9 mouse cellular contexts compared by ENCODE assay signal in genomic region chr3:94693329-94693825, GRCm38 (mm10). TPM values are rescaled to one million over a fixed set of nuclear protein-coding genes. Genes with fewer than 3 reads are reported as not detected.
DNase-seq lines count a peak whose midpoint lies in the region; ATAC-seq and TF ChIP-seq lines count a peak whose summit lies in the region.
"Had no signal": no experiment of that assay in that cellular context is flagged by ENCODE, and none has a peak within 500 bp of the region (broad histone marks: within the 10 kb centered on the region; RNA-seq: fewer than 3 reads in every experiment).

Gene Selenbp2, plus strand, starts transcription at chr3:94693556.

- no peak for TF ChIP-seq CTCF in liver, embryonic 14.5 days (IDR thresholded peaks at IDR 0.05; ENCODE audit: low read depth)
- TF ChIP-seq CTCF in layer of hippocampus, adult 2 months (conservative IDR thresholded peaks at IDR 0.05), result no peak

- TF ChIP-seq EP300 in liver, embryonic 14.5 days (IDR thresholded peaks at IDR 0.05; ENCODE audit: low read depth), result no peak

- H3K4me2 ChIP-seq in limb, embryonic 12.5 days, result no peak within 1 kb of the TSS
- H3K4me2 ChIP-seq in liver, embryonic 14.5 days (ENCODE audit: low read depth), result no peak within 1 kb of the TSS
- peak within 1 kb of the TSS; percentile 23; the same call in 1 of the 2 replicates for H3K4me2 ChIP-seq in stomach, embryonic 15.5 days
- no peak within 1 kb of the TSS for H3K4me2 ChIP-seq in forebrain, embryonic 16.5 days (ENCODE audit: low read length)

- peak; percentile 33; the same call in 1 of the 2 replicates for ATAC-seq in limb, embryonic 12.5 days (ENCODE audit: insufficient number of reproducible peaks, insufficient read depth, low FRiP score, low TSS enrichment, low read depth)
- ATAC-seq in liver, embryonic 14.5 days (ENCODE audit: insufficient read depth), result 0 out of 2 replicates have a peak, but pooled peaks have one; percentile 12
- ATAC-seq in stomach, embryonic 15.5 days (ENCODE audit: insufficient read depth, low FRiP score, low read depth), result peak; percentile 70
- ATAC-seq in forebrain, embryonic 16.5 days, result no peak

- no peak within 1 kb of the TSS for H3K27ac ChIP-seq in limb, embryonic 12.5 days
- no peak within 1 kb of the TSS for H3K27ac ChIP-seq in limb, embryonic 10.5 days
- no peak within 1 kb of the TSS for H3K27ac ChIP-seq in liver, embryonic 14.5 days
- H3K27ac ChIP-seq in stomach, embryonic 15.5 days, result peak within 1 kb of the TSS; percentile 31; the same call in 1 of the 2 replicates
- H3K27ac ChIP-seq in forebrain, embryonic 16.5 days (ENCODE audit: low read length), result no peak within 1 kb of the TSS
- no peak within 1 kb of the TSS for H3K27ac ChIP-seq in layer of hippocampus, adult 2 months

- no peaks in the 10 kb centered on the region for H3K36me3 ChIP-seq in limb, embryonic 12.5 days
- H3K36me3 ChIP-seq in limb, embryonic 10.5 days, result no peaks in the 10 kb centered on the region
- H3K36me3 ChIP-seq in liver, embryonic 14.5 days (replicated peaks; ENCODE audit: control insufficient read depth, insufficient read depth, low read depth), result no peaks in the 10 kb centered on the region
- H3K36me3 ChIP-seq in stomach, embryonic 15.5 days, result no peaks in the 10 kb centered on the region
- no peaks in the 10 kb centered on the region for H3K36me3 ChIP-seq in forebrain, embryonic 16.5 days (ENCODE audit: control insufficient read depth, insufficient read depth)

- intact Hi-C loops in left cerebral cortex, postnatal 36 days (cut with DNase I), result no loop called here

- H3K4me3 ChIP-seq in limb, embryonic 12.5 days (replicated peaks), result no peak within 1 kb of the TSS
- H3K4me3 ChIP-seq in limb, embryonic 10.5 days, result no peak within 1 kb of the TSS
- no peak within 1 kb of the TSS for H3K4me3 ChIP-seq in liver, embryonic 14.5 days (ENCODE audit: insufficient read depth in 1 of 2, low read depth in 2 of 2, low read length in 2 of 2)
- no peak within 1 kb of the TSS for H3K4me3 ChIP-seq in stomach, embryonic 15.5 days (replicated peaks)
- H3K4me3 ChIP-seq in forebrain, embryonic 16.5 days (replicated peaks; ENCODE audit: low read length), result no peak within 1 kb of the TSS
- no peak within 1 kb of the TSS for H3K4me3 ChIP-seq in layer of hippocampus, adult 2 months

- no peak for DNase-seq in limb, embryonic 10.5 days (ENCODE audit: low spot score)
- peak; percentile 80 for DNase-seq in kidney, adult 11 months
- DNase-seq in liver, embryonic 14.5 days (ENCODE audit: low read depth in 3 of 3, low spot score in 3 of 3), result no peak
- DNase-seq in left cerebral cortex, postnatal 36 days (ENCODE audit: low spot score in 2 of 2), result no peak
- DNase-seq in layer of hippocampus, adult 2 months (ENCODE audit: low spot score in 2 of 2), result no peak
- DNase-seq: cerebellum, adult 11 months had no signal

- 38% methylated on average over 5 of the region's 5 CpGs for WGBS in limb, embryonic 12.5 days
- 65% methylated on average over 5 of the region's 5 CpGs for WGBS in limb, embryonic 10.5 days
- 57% methylated on average over 5 of the region's 5 CpGs for WGBS in liver, embryonic 14.5 days (ENCODE audit: insufficient replicate concordance)
- WGBS in stomach, embryonic 15.5 days, result 25% methylated on average over 5 of the region's 5 CpGs
- WGBS in forebrain, embryonic 16.5 days, result 71% methylated on average over 5 of the region's 5 CpGs

- no peaks in the 10 kb centered on the region for H3K27me3 ChIP-seq in limb, embryonic 12.5 days
- no peaks in the 10 kb centered on the region for H3K27me3 ChIP-seq in limb, embryonic 10.5 days (ENCODE audit: low read depth, poor library complexity, severe bottlenecking)
- no peaks in the 10 kb centered on the region for H3K27me3 ChIP-seq in liver, embryonic 14.5 days (ENCODE audit: control insufficient read depth, insufficient read depth, low read length)
- H3K27me3 ChIP-seq in stomach, embryonic 15.5 days (replicated peaks), result no peaks in the 10 kb centered on the region
- H3K27me3 ChIP-seq in forebrain, embryonic 16.5 days (replicated peaks; ENCODE audit: control insufficient read depth, insufficient read depth, low read length), result no peaks in the 10 kb centered on the region

- peaks cover 15% of the 10 kb centered on the region for H3K4me1 ChIP-seq in limb, embryonic 12.5 days (replicated peaks)
- peaks cover 14% of the 10 kb centered on the region for H3K4me1 ChIP-seq in limb, embryonic 10.5 days
- H3K4me1 ChIP-seq in liver, embryonic 14.5 days (replicated peaks; ENCODE audit: control insufficient read depth in 2 of 2, insufficient read depth in 2 of 2, low read length in 1 of 2), result peaks cover 5 to 26% of the 10 kb centered on the region in 2 experiments
- 0 out of 2 replicates have a peak, but pooled peaks cover 4% of the 10 kb centered on the region for H3K4me1 ChIP-seq in stomach, embryonic 15.5 days
- no peaks in the 10 kb centered on the region for H3K4me1 ChIP-seq in forebrain, embryonic 16.5 days (replicated peaks; ENCODE audit: control insufficient read depth, insufficient read depth, low read length)

- H3K9ac ChIP-seq in limb, embryonic 12.5 days (replicated peaks), result no peak within 1 kb of the TSS
- no peak within 1 kb of the TSS for H3K9ac ChIP-seq in liver, embryonic 14.5 days (replicated peaks)
- no peak within 1 kb of the TSS for H3K9ac ChIP-seq in stomach, embryonic 15.5 days
- H3K9ac ChIP-seq in forebrain, embryonic 16.5 days (replicated peaks; ENCODE audit: low read depth, low read length), result no peak within 1 kb of the TSS

- H3K9me3 ChIP-seq in limb, embryonic 12.5 days, result no peaks in the 10 kb centered on the region
- no peaks in the 10 kb centered on the region for H3K9me3 ChIP-seq in limb, embryonic 10.5 days (replicated peaks)
- H3K9me3 ChIP-seq in liver, embryonic 14.5 days (ENCODE audit: control insufficient read depth, low read length), result no peaks in the 10 kb centered on the region
- no peaks in the 10 kb centered on the region for H3K9me3 ChIP-seq in stomach, embryonic 15.5 days
- H3K9me3 ChIP-seq in forebrain, embryonic 16.5 days (ENCODE audit: control insufficient read depth, low read length), result no peaks in the 10 kb centered on the region

RNA-seq across cellular contexts. Expression of gene Selenbp2, which starts in this region (rescaled TPM):
- polyA plus RNA-seq in limb, embryonic 12.5 days (2016; fragmentation: Nextera tagmentation; extraction: Ambion mirVana), result 0.18 and 0.20 TPM in 2 replicates
- polyA plus RNA-seq in limb, embryonic 10.5 days (2016; fragmentation: Nextera tagmentation; extraction: Ambion mirVana), result 0.60 TPM in 1 of 2 replicates, not detected in the other
- 19.6 and 20.7 TPM in 2 replicates for polyA plus RNA-seq in liver, embryonic 14.5 days (2012; rRNA removed)
- polyA plus RNA-seq in liver, embryonic 14.5 days (2014; fragmentation: Nextera tagmentation; extraction: Ambion mirVana), result 21.2 and 24.3 TPM in 2 replicates
- 6.2 and 6.3 TPM in 2 replicates for polyA plus RNA-seq in stomach, embryonic 15.5 days (2015; fragmentation: Nextera tagmentation; extraction: Ambion mirVana)
- total RNA-seq in left cerebral cortex, postnatal 36 days (2021), result not detected
- polyA plus RNA-seq in forebrain, embryonic 16.5 days (2015; fragmentation: Nextera tagmentation; extraction: Ambion mirVana), result not detected in 2 replicates
- total RNA-seq in layer of hippocampus, adult 2 months (2021), result 1 to 10 TPM; 2.1 to 2.2 TPM

Comparison
In these comparisons a context has a peak if more than half of its experiments do, and no peak if none do; other contexts are left out.
1. Peak in ATAC-seq in limb, embryonic 12.5 days; RNA of the gene not detected or under 1 TPM.